Mouse (Mus musculus) heart, adult 2 months (tissue): ENCODE results near the gene Pi4kb.

Experiments
- CTCF ChIP-seq: fragments of 200-600 bp; IDR thresholded peaks from 2 replicates; pipeline ENCODE4 v1.8.1; 2022; ENCODE audit warnings: antibody characterized with exemption, mild to moderate bottlenecking, moderate library complexity
- EP300 ChIP-seq: fragments of 200-500 bp; IDR thresholded peaks from 2 replicates; pipeline ENCODE4 v1.6.1; 2011; ENCODE audit warnings: low read depth, low read length, control low read depth; ENCODE audit not compliant: insufficient read depth
- POLR2A ChIP-seq: fragments of 200-500 bp; IDR thresholded peaks from 2 replicates; pipeline ENCODE4 v1.6.1; 2011; ENCODE audit warnings: mild to moderate bottlenecking, low read depth, low read length, control low read depth; ENCODE audit not compliant: insufficient read depth

GRCm38 (mm10) chr3:95041625-95042024, 67.1 kb downstream of the Pi4kb start:
- no peak for TF ChIP-seq CTCF
- no peak for TF ChIP-seq POLR2A
- no peak for TF ChIP-seq EP300
